Mouse (Mus musculus) splenic B cell, adult 2 months (primary cell): ENCODE measurements around the gene Pigk.
"Not testable (repeated sequence)": the region's sequence is repeated elsewhere in the genome, so short reads cannot be mapped to it uniquely, and the experiment has no call there.

Experiments used
- DNase-seq: peaks from one replicate; pipeline ENCODE4 v3.0.0-alpha.2; 2011; ENCODE audit warnings: low read depth, low spot score
- H3K27me3 ChIP-seq: 2 replicates; pipeline ENCODE4 v1.6.1; 2012; ENCODE audit warnings: mild to moderate bottlenecking, low read length, moderate library complexity, mixed read lengths; ENCODE audit not compliant: control insufficient read depth, poor library complexity, insufficient read depth, severe bottlenecking
- H3K36me3 ChIP-seq: 2 replicates; pipeline ENCODE4 v1.6.1; 2012; ENCODE audit warnings: mild to moderate bottlenecking, low read length, moderate library complexity, mixed read lengths; ENCODE audit not compliant: control insufficient read depth, poor library complexity, insufficient read depth, severe bottlenecking

Pigk gene

DNA sequence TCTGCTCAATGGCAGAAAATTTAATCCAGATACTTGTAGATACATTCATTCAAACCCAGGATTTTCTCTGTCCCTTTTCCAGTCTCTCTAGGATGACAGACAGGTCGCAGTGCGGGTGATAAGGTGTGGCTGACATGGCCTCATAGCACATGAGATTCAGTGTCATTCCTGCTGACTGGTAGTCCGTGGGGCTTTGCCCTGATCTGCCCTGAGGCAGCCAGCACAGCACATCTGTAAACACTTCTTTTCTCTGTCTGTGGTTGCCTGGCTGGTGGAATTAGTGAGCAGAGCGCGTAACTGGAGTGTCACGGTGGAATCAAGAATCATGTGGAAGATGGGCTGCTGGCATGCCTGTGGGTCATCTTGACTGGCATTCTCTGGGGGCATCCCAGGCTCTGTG lies 56.2 kb downstream of the Pigk start:
- Histone ChIP-seq H3K36me3 (peaks cover 4% of the 10 kb centered on the region; the same call in 1 of the 2 replicates), H3K27me3 (no peaks in the 10 kb centered on the region)
- DNase-seq = no peak

- DNase-seq = no peak
- Histone ChIP-seq H3K27me3 (no peaks in the 10 kb centered on the region), H3K36me3 (no peaks in the 10 kb centered on the region)
Observed at GRCm38 (mm10) chr3:152776363-152776762, 62.5 kb downstream of the Pigk start.

GRCm38 (mm10) chr3:152776872-152777540 lies 63.1 kb downstream of the Pigk start:
- no peak for DNase-seq
- no peaks in the 10 kb centered on the region for H3K27me3 ChIP-seq
- H3K36me3 ChIP-seq = no peaks in the 10 kb centered on the region

GRCm38 (mm10) chr3:152779819-152780218 lies 65.9 kb downstream of the Pigk start:
- Histone ChIP-seq H3K36me3 (no peaks in the 10 kb centered on the region), H3K27me3 (no peaks in the 10 kb centered on the region)
- no peak for DNase-seq

DNA sequence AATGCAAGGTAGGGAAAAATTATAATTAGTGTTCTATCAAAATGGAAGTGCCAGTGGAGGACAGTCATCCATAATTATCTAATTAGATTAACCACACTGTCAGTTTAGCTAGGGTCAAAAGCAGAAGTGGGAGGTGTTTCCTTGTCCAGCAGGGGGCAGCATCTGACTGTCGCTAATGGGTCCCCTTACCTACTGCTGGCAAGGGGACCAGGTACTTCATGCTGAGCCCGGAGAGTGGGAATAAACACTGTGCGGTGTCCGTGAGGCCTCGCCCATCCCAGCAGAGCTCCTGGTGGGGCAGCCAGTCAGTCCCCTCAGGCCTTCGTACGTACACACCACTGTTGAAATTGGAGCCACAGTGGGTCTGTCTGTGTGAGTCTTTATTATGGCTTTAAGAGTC lies 69.9 kb downstream of the Pigk start:
- DNase-seq = peak; percentile 85
- H3K27me3 ChIP-seq = no peaks in the 10 kb centered on the region
- peaks cover 2% of the 10 kb centered on the region; the same call in 1 of the 2 replicates for H3K36me3 ChIP-seq

DNA sequence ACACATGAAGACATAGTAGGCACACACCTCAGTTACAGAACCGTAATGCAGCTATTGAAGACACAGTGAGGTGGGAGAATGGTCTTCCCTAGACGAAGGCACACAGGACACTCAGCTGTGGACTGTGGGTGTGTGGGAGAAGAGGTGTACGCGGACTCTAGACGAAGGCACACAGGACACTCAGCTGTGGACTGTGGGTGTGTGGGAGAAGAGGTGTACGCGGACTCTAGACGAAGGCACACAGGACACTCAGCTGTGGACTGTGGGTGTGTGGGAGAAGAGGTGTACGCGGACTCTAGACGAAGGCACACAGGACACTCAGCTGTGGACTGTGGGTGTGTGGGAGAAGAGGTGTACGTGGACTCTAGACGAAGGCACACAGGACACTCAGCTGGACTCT lies 70.5 kb downstream of the Pigk start:
- H3K36me3 ChIP-seq, DNase-seq, H3K27me3 ChIP-seq: not testable (repeated sequence)

DNA sequence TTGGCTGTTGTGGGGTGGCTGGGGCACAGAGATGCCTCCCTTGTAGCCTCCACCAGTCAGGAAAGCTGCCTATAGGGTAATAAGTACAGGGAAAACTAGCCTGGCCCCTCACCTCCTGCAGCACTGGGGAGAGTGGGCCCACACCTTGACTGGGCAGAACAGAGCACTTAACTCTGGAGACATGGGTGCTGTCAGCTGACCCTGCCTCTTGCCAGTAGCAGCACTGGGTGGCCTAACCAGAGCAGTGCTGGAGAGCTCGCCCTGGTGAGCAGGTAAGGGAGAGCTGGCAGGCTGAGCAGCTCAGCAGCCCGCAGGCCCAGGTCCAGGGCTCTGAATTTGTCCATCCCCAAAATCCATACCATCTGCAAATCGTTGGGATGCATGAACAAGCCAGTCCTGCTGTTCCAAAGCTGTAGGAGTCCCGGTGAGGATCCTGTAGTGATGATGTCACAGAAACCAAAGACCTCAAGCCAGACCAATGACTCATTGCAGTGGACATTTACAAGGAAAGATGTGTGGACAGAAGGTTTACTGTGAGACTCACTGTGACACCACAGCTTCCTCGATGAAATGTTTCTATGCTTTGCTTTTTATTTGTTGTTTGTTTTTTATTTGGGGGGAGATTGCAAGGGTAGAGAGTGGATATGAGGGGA lies 74.5 kb downstream of the Pigk start:
- not testable (repeated sequence) for H3K36me3 ChIP-seq, DNase-seq, H3K27me3 ChIP-seq

- peaks cover 4% of the 10 kb centered on the region; the same call in 1 of the 2 replicates for H3K36me3 ChIP-seq
- no peak for DNase-seq
- H3K27me3 ChIP-seq = no peaks in the 10 kb centered on the region
Observed at GRCm38 (mm10) chr3:152792601-152793000, 78.7 kb downstream of the Pigk start.

DNA sequence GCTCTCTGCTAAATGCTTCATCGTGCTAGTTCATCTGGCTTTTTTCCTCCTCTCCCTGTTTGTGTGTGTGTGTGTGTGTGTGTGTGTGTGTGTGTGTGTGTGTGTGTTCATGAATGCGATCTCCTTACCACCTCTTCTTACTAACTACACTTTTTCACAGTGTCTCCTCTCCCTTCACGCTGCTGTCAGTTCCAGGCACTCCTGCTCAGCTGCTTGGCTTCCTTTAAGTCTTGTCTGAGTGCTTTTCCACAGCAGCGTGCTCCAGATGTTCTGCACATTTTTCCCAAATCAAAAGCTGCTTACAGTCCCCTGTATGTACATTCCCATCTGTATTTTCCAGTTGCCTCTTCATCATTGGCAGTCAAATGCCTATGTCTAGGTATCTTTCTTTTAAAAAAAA lies 79.1 kb downstream of the Pigk start:
- peaks cover 4% of the 10 kb centered on the region; the same call in 1 of the 2 replicates for H3K36me3 ChIP-seq
- H3K27me3 ChIP-seq = no peaks in the 10 kb centered on the region
- DNase-seq = no peak

DNA sequence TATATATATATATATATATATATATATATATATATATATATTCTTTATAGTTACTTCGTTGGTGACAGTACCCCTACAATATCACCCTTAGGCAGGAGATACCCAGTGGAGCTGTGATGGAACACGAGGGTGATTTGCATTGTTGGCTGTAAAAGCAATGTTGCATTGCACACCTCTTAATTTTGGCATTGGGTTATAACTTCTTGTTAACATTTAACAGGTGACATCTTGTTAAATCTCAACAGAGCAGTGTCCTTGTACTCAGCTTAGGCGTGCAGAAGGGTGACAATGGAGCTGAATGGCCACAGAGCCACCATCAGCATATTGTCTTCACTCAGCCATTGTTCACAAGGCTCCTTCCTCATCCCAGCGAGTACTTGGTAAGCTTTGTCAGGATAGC lies 82.3 kb downstream of the Pigk start:
- Histone ChIP-seq H3K27me3 (no peaks in the 10 kb centered on the region), H3K36me3 (no peaks in the 10 kb centered on the region)
- DNase-seq = no peak

- H3K27me3 ChIP-seq = no peaks in the 10 kb centered on the region
- no peak for DNase-seq
- no peaks in the 10 kb centered on the region for H3K36me3 ChIP-seq
Observed at GRCm38 (mm10) chr3:152797354-152797753, 83.5 kb downstream of the Pigk start.

DNA sequence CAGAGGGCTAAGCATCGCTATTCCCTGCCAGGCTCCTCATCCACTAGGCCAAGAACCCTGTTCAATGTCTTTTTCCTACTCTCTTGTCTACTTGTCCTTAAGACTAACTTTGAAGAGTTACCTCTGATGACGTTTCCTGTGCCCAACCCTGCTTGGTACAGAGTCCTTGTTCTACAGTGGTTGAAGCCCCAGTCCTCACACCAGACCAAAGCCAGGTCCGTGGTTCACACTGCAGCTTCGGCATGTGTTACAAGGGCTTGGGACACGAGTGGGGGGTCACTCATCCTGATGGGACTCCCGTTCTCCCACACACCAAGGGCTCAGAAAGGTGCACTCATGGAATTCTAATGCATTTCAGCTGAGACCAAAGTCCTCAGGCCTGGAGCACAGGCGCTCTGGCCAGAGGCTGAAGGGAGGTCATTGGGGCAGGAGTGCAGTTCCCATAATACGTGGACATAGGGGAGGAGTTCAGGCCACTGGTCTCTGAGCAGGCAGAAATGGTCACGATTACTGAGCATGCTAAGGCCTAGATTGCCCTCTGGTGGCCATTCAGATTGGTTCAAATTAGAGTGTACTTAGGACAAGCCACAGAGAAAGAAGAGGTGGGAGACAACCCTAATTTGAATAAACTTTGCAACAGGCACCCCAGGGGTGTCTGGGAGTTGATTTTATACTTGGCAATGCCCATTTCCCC lies 86.0 kb downstream of the Pigk start:
- no peaks in the 10 kb centered on the region for H3K36me3 ChIP-seq
- peak; percentile 42 for DNase-seq
- no peaks in the 10 kb centered on the region for H3K27me3 ChIP-seq

GRCm38 (mm10) chr3:152813905-152814304 lies 100.0 kb downstream of the Pigk start:
- DNase-seq = no peak
- no peaks in the 10 kb centered on the region for H3K27me3 ChIP-seq
- H3K36me3 ChIP-seq = no peaks in the 10 kb centered on the region

DNA sequence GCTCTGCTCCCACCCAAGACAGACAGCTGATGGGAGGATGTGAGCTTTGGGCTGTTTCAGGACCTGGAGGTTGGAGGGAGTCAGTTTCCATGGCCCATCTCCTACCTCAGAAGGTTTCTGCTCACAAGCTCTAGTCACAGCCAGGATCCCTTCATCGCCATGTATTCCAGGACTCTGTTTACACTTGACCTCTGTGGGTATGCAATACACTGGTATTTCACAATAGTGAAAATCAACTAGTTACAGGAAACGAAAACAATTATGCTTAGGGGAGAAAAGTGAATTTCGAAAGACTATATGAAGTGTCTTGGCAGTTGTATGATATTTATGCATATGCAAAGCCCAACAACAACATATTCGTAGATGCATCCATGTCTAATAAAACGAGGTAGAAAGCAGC lies 101.2 kb downstream of the Pigk start:
- H3K36me3 ChIP-seq = no peaks in the 10 kb centered on the region
- DNase-seq = no peak
- no peaks in the 10 kb centered on the region for H3K27me3 ChIP-seq

DNA sequence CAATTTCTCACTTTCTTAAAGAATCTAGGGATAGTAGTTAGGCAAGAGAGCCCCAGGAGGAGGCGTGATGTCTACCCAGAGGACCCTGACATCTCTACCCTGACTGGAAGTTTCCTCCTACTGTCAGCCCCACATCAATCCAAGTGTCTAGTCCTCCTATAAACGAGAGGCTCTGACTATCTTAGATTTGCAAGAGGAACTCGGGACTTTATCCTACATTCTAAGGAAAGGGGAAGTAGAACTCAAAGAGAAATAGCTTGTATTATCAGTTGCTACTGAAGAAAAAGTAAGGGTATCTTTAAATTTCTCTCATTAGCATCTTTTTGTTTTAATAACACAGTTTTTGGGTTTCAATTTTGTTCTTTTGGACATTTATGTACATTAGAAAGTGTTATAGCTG lies 106.5 kb downstream of the Pigk start:
- Histone ChIP-seq H3K36me3 (no peaks in the 10 kb centered on the region), H3K27me3 (no peaks in the 10 kb centered on the region)
- no peak for DNase-seq
